Comparison of ENCODE assay signal across 24 mouse cellular contexts in the genomic region with DNA sequence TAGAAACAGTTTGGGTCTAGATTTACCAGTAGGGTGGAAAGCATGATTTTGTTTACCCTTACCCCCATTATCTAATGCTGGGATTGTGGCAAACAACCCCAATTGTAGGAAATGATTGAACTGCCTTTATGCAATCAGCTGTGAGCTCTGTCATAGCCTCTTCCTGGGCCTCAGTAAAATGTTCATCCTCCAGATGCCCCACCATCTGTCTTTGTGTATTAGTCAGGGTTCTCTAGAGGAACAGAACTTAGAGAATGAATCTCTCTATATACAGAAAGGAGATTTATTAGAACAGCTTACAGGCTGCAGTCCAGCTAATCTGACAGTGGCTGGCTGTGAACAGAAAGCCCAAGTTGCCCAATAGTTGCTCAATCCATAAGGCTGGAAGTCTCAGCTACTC.
DNase-seq lines count a peak whose midpoint lies in the region; ATAC-seq and TF ChIP-seq lines count a peak whose summit lies in the region.
"Had no signal": no experiment of that assay in that cellular context is flagged by ENCODE, and none has a peak within 500 bp of the region (broad histone marks: within the 10 kb centered on the region; RNA-seq: fewer than 3 reads in every experiment).

No protein-coding gene starts in this region.

- H3K36me3 ChIP-seq in stomach, postnatal 0 days (ENCODE audit: control insufficient read depth, insufficient read depth, low read length), result no peaks in the 10 kb centered on the region
- H3K36me3 ChIP-seq in forebrain, embryonic 11.5 days (ENCODE audit: control insufficient read depth, insufficient read depth, low read length), result no peaks in the 10 kb centered on the region
- H3K36me3 ChIP-seq: embryonic facial prominence, embryonic 10.5 days; heart, embryonic 12.5 days; hindbrain, embryonic 10.5 days; midbrain, embryonic 15.5 days; neural tube, embryonic 12.5 days had no signal

- H3K4me3 ChIP-seq in stomach, postnatal 0 days (ENCODE audit: low read depth, low read length), result no peak overlapping the region
- no peak overlapping the region for H3K4me3 ChIP-seq in forebrain, embryonic 11.5 days (ENCODE audit: low read depth, low read length)
- H3K4me3 ChIP-seq: embryonic facial prominence, embryonic 10.5 days; heart, embryonic 12.5 days; hindbrain, embryonic 10.5 days; midbrain, embryonic 15.5 days; neural tube, embryonic 12.5 days had no signal

- H3K4me1 ChIP-seq in stomach, postnatal 0 days (replicated peaks; ENCODE audit: control insufficient read depth, insufficient read depth), result no peaks in the 10 kb centered on the region
- H3K4me1 ChIP-seq in forebrain, embryonic 11.5 days (replicated peaks; ENCODE audit: control insufficient read depth, insufficient read depth, low read length), result no peaks in the 10 kb centered on the region
- H3K4me1 ChIP-seq: embryonic facial prominence, embryonic 10.5 days; heart, embryonic 12.5 days; midbrain, embryonic 15.5 days; neural tube, embryonic 12.5 days had no signal

- TF ChIP-seq EP300 in stomach, postnatal 0 days (optimal IDR thresholded peaks at IDR 0.05), result no peak

- no peaks in the 10 kb centered on the region for H3K9me3 ChIP-seq in stomach, postnatal 0 days (ENCODE audit: control insufficient read depth, low read length)
- no peaks in the 10 kb centered on the region for H3K9me3 ChIP-seq in forebrain, embryonic 11.5 days (ENCODE audit: control insufficient read depth, low read length)
- H3K9me3 ChIP-seq: embryonic facial prominence, embryonic 10.5 days; heart, embryonic 12.5 days; hindbrain, embryonic 10.5 days; midbrain, embryonic 15.5 days; neural tube, embryonic 12.5 days had no signal

- no peak overlapping the region for H3K4me2 ChIP-seq in stomach, postnatal 0 days (replicated peaks; ENCODE audit: low read depth)
- no peak overlapping the region for H3K4me2 ChIP-seq in forebrain, embryonic 11.5 days (ENCODE audit: low read depth, low read length, severe bottlenecking)
- H3K4me2 ChIP-seq: heart, embryonic 12.5 days; midbrain, embryonic 15.5 days; neural tube, embryonic 12.5 days had no signal

- TF ChIP-seq CTCF in stomach, postnatal 0 days (IDR thresholded peaks at IDR 0.05; ENCODE audit: low read depth), result no peak

- no peak overlapping the region for H3K9ac ChIP-seq in stomach, postnatal 0 days (ENCODE audit: low read length)
- H3K9ac ChIP-seq in forebrain, embryonic 11.5 days (ENCODE audit: low read length), result no peak overlapping the region
- H3K9ac ChIP-seq: forebrain, postnatal 0 days; heart, embryonic 12.5 days; midbrain, embryonic 15.5 days; neural tube, embryonic 12.5 days had no signal

- peak; percentile 7 to 61 for DNase-seq in frontal cortex, adult 2 months (ENCODE audit: extremely low spot score in 1 of 2, low spot score in 1 of 2)
- DNase-seq in frontal cortex, postnatal 10 days (ENCODE audit: low spot score in 2 of 2), result no peak
- peak; percentile 40 for DNase-seq in right cerebral cortex, adult 18-20 months
- DNase-seq in right cerebral cortex, postnatal 10 days (ENCODE audit: low spot score in 2 of 2), result no peak
- peak; percentile 59 for DNase-seq in layer of hippocampus, adult 9-10 months (ENCODE audit: low spot score)
- no peak for DNase-seq in stomach, postnatal 0 days (ENCODE audit: low spot score)
- no peak for DNase-seq in forebrain, embryonic 11.5 days (ENCODE audit: low spot score)
- DNase-seq: adrenal gland, adult 2 months; cerebellum, adult 8-10 months; forebrain, postnatal 0 days; gastrocnemius, postnatal 14 days; heart, adult 11 months; heart, postnatal 10 days; kidney, adult 18-20 months; kidney, postnatal 4 days; retina, postnatal 1 day had no signal

- no peaks in the 10 kb centered on the region for H3K27me3 ChIP-seq in stomach, postnatal 0 days (ENCODE audit: control insufficient read depth, insufficient read depth, low read length)
- H3K27me3 ChIP-seq in forebrain, embryonic 11.5 days (ENCODE audit: control insufficient read depth, insufficient read depth, low read length), result no peaks in the 10 kb centered on the region; the same call in 1 of the 2 replicates
- H3K27me3 ChIP-seq: heart, embryonic 12.5 days; midbrain, embryonic 15.5 days; neural tube, embryonic 12.5 days; Patski had no signal

- no peak for ATAC-seq in stomach, postnatal 0 days (ENCODE audit: low FRiP score, low TSS enrichment)
- ATAC-seq in forebrain, embryonic 11.5 days (replicated peaks; ENCODE audit: low FRiP score), result no peak
- ATAC-seq: forebrain, postnatal 0 days; inflammation-experienced regulatory T-cells, adult 6 months; midbrain, embryonic 15.5 days; Patski had no signal

- no peak overlapping the region for H3K27ac ChIP-seq in stomach, postnatal 0 days (replicated peaks)
- no peak overlapping the region for H3K27ac ChIP-seq in forebrain, embryonic 11.5 days (ENCODE audit: low read depth, low read length)
- H3K27ac ChIP-seq: embryonic facial prominence, embryonic 10.5 days; hindbrain, embryonic 10.5 days; macrophage; midbrain, embryonic 15.5 days; neural tube, embryonic 12.5 days had no signal

Comparison
In these comparisons a context has a peak if more than half of its experiments do, and no peak if none do; other contexts are left out.
1. DNase-seq: peak in frontal cortex, adult 2 months (2 of 2), right cerebral cortex, adult 18-20 months (single experiment) and layer of hippocampus, adult 9-10 months (single experiment); none in frontal cortex, postnatal 10 days (0 of 2), right cerebral cortex, postnatal 10 days (0 of 2), stomach, postnatal 0 days (single experiment) and forebrain, embryonic 11.5 days (single experiment).